Mouse (Mus musculus) MEL (cell line): ENCODE measurements around the gene Elof1. TPM values are rescaled to one million over a fixed set of nuclear protein-coding genes. Genes with fewer than 3 reads are reported as not detected.

Source experiments
- DNase-seq: peaks from one replicate; pipeline ENCODE4 v3.0.0; 2011; ENCODE audit warnings: low read depth, low spot score
- H3K27ac ChIP-seq: 2 replicates; pipeline ENCODE4 v1.5.1; 2012; ENCODE audit warnings: low read depth, mild to moderate bottlenecking, control low read depth, low read length, moderate library complexity; ENCODE audit not compliant: control insufficient read depth
- H3K27me3 ChIP-seq, 2 experiments: fragments of 150-350 bp in 1 of 2; sonication (generic) in 1 of 2; 2 replicates each; pipeline ENCODE4 v1.6.1; 2012; ENCODE audit warnings: low read length in 2 of 2, mild to moderate bottlenecking in 2 of 2, improper control_type of control experiment in 1 of 2, moderate library complexity in 1 of 2; ENCODE audit not compliant: insufficient read depth in 2 of 2, control insufficient read depth in 1 of 2
- H3K36me3 ChIP-seq, 2 experiments: 2 replicates each; pipeline ENCODE4 v1.6.1; 2012 to 2014; ENCODE audit warnings: low read length in 2 of 2, improper control_type of control experiment in 1 of 2, inconsistent platforms in 1 of 2, mild to moderate bottlenecking in 1 of 2; ENCODE audit not compliant: insufficient read depth in 2 of 2, control insufficient read depth in 1 of 2
- H3K4me1 ChIP-seq, 2 experiments: fragments of 150-350 bp in 1 of 2; sonication (generic) in 1 of 2; 2 replicates each; pipeline ENCODE4 v1.6.1; 2012; ENCODE audit warnings: low read length in 2 of 2, improper control_type of control experiment in 1 of 2, mild to moderate bottlenecking in 1 of 2; ENCODE audit not compliant: insufficient read depth in 2 of 2, control insufficient read depth in 1 of 2
- H3K4me3 ChIP-seq, 2 experiments: fragments of 150-350 bp in 1 of 2; sonication (generic) in 1 of 2; 2 replicates each; pipeline ENCODE4 v1.5.1; 2012; ENCODE audit warnings: low read depth in 2 of 2, low read length in 2 of 2, mild to moderate bottlenecking in 2 of 2, moderate library complexity in 2 of 2, control low read depth in 1 of 2, improper control_type of control experiment in 1 of 2; ENCODE audit not compliant: control insufficient read depth in 1 of 2, insufficient read depth in 1 of 2
- H3K79me2 ChIP-seq: 2 replicates; pipeline ENCODE4 v1.6.1; 2012; ENCODE audit warnings: mild to moderate bottlenecking, low read length, moderate library complexity; ENCODE audit not compliant: control insufficient read depth, poor library complexity, insufficient read depth
- H3K9ac ChIP-seq: 2 replicates; pipeline ENCODE4 v1.6.1; 2012; ENCODE audit warnings: low read depth, mild to moderate bottlenecking, control low read depth, low read length, moderate library complexity; ENCODE audit not compliant: control insufficient read depth, poor library complexity, severe bottlenecking
- H3K9me3 ChIP-seq: fragments of 150-350 bp; sonication (generic); replicated peaks from 2 replicates; pipeline ENCODE4 v1.6.1; 2012; ENCODE audit warnings: mild to moderate bottlenecking, low read length, improper control_type of control experiment, moderate library complexity; ENCODE audit not compliant: insufficient read depth
- CHD2 ChIP-seq: IDR thresholded peaks from 2 replicates; pipeline ENCODE4 v1.6.1; 2011; ENCODE audit warnings: low read length, improper control_type of control experiment
- E2F4 ChIP-seq: IDR thresholded peaks from 2 replicates; pipeline ENCODE4 v1.6.1; 2011; ENCODE audit warnings: low read depth, low read length, improper control_type of control experiment, borderline replicate concordance
- GATA1 ChIP-seq: IDR thresholded peaks from 2 replicates; pipeline ENCODE4 v1.6.1; 2011; ENCODE audit warnings: low read depth, low read length, improper control_type of control experiment
- MXI1 ChIP-seq: IDR thresholded peaks from 2 replicates; pipeline ENCODE4 v1.6.1; 2011; ENCODE audit warnings: mild to moderate bottlenecking, low read depth, low read length, improper control_type of control experiment
- MYB ChIP-seq: IDR thresholded peaks from 2 replicates; pipeline ENCODE4 v1.6.1; 2011; ENCODE audit warnings: mild to moderate bottlenecking, low read depth, low read length, improper control_type of control experiment
- NELFE ChIP-seq: IDR thresholded peaks from 2 replicates; pipeline ENCODE4 v1.6.1; 2011; ENCODE audit warnings: low read depth, low read length, improper control_type of control experiment
- POLR2A ChIP-seq, 2 experiments: IDR thresholded peaks; 2 replicates each; pipeline ENCODE4 v1.6.1; 2011 to 2012; ENCODE audit warnings: low read length in 2 of 2, mild to moderate bottlenecking in 2 of 2, control low read depth in 1 of 2, improper control_type of control experiment in 1 of 2, low read depth in 1 of 2, moderate library complexity in 1 of 2; ENCODE audit not compliant: control insufficient read depth in 1 of 2, insufficient read depth in 1 of 2, poor library complexity in 1 of 2
- POLR2AphosphoS2 ChIP-seq: IDR thresholded peaks from 2 replicates; pipeline ENCODE4 v1.6.1; 2011; ENCODE audit warnings: low read length, improper control_type of control experiment
- SIN3A ChIP-seq: IDR thresholded peaks from 2 replicates; pipeline ENCODE4 v1.6.1; 2012; ENCODE audit warnings: low read length, improper control_type of control experiment, inconsistent platforms
- TAL1 ChIP-seq: IDR thresholded peaks from 2 replicates; pipeline ENCODE4 v1.6.1; 2012; ENCODE audit warnings: mild to moderate bottlenecking, inconsistent platforms, low read length, moderate library complexity, mixed read lengths
- TBP ChIP-seq: IDR thresholded peaks from 2 replicates; pipeline ENCODE4 v1.8.0; 2011; ENCODE audit warnings: low read depth, low read length, improper control_type of control experiment
- TCF12 ChIP-seq: IDR thresholded peaks from 2 replicates; pipeline ENCODE4 v1.6.1; 2014; ENCODE audit warnings: low read depth, mild to moderate bottlenecking, inconsistent platforms, low read length, improper control_type of control experiment, moderate library complexity
- ZKSCAN1 ChIP-seq: IDR thresholded peaks from 2 replicates; pipeline ENCODE4 v1.6.1; 2012; ENCODE audit warnings: low read depth, mild to moderate bottlenecking, inconsistent platforms, low read length, improper control_type of control experiment, moderate library complexity
- ZMIZ1 ChIP-seq: IDR thresholded peaks from 2 replicates; pipeline ENCODE4 v1.6.1; 2012; ENCODE audit warnings: low read depth, mild to moderate bottlenecking, inconsistent platforms, low read length, improper control_type of control experiment, moderate library complexity
- ZNF384 ChIP-seq: IDR thresholded peaks from 2 replicates; pipeline ENCODE4 v1.6.1; 2012; ENCODE audit warnings: low read depth, mild to moderate bottlenecking, inconsistent platforms, low read length, improper control_type of control experiment
- polyA plus RNA-seq, 2 experiments: library from polyadenylated mRNA; stranded (reverse) in 1 of 2; unstranded in 1 of 2; fragments of >175 nt in 1 of 2; fragments of >200 nt in 1 of 2; gene quantifications; 2 replicates each; pipeline versions ENCODE4 v1.2.1 to v1.2.4; 2012; ENCODE audit warnings: low replicate concordance in 2 of 2, low read depth in 1 of 2; ENCODE audit not compliant: insufficient read length in 2 of 2, insufficient read depth in 1 of 2, missing spikeins in 1 of 2
- total RNA-seq: library from RNA; depleted of rRNA; stranded (reverse); fragments of 300-350 nt; gene quantifications from 2 replicates; pipeline ENCODE4 v1.2.3, GENCODE M21; 2012

The Elof1 gene
- total and polyA plus RNA-seq, 3 experiments, result 421 to 505 TPM; not detected in 1

- Histone ChIP-seq H3K27ac (no peak overlapping the region), H3K9ac (no peak overlapping the region), H3K27me3 (no peaks in the 10 kb centered on the region), H3K4me1 (peaks cover 1 to 7% of the 10 kb centered on the region in 2 experiments; a peak in 2 of 4 replicates), H3K4me3 (no peak overlapping the region), H3K9me3 (no peaks in the 10 kb centered on the region), H3K79me2 (peaks cover 2% of the 10 kb centered on the region; the same call in 1 of the 2 replicates), H3K36me3 (no peaks in the 10 kb centered on the region; a peak in 1 of 4 replicates)
- no peak for TF ChIP-seq ZNF384
- no peak for TF ChIP-seq NELFE
- no peak for TF ChIP-seq TAL1
- no peak for TF ChIP-seq E2F4
- TF ChIP-seq ZKSCAN1, result no peak
- TF ChIP-seq TCF12, result no peak
- TF ChIP-seq MXI1, result no peak
- no peak for TF ChIP-seq POLR2AphosphoS2
- TF ChIP-seq SIN3A, result no peak
- no peak for TF ChIP-seq MYB
- no peak for TF ChIP-seq CHD2
- no peak for DNase-seq
Measured at GRCm38 (mm10) chr9:22162305-22162704, 45.3 kb upstream of the Elof1 start.

DNA sequence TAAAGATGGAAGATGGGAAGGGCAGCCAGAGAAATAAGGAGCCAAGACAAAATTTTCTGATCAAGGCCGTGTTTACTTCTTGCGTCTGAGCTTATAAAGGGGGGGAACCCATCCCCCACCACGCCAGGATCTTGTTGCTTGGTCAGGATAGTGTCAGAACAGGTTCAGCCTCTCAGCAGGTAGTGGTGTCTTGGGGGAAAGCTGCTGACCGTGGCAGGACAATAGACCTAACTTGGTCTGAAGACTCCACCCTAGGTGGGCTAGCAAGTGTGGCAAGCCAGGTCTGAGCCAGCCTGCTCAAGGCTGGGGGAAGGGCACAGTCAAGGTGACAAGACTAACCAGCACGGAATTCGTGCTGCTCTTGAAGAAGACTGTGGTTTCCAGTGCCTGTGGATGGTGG, 44.3 kb upstream of the Elof1 start:
- DNase-seq, result no peak
- no peak overlapping the region for H3K27ac ChIP-seq
- TF ChIP-seq TBP, result no peak
- 0 out of 2 replicates have a peak, but pooled peaks have one; percentile 18 for TF ChIP-seq MYB
- 0 out of 2 replicates have a peak, but pooled peaks have one; percentile 28 for TF ChIP-seq CHD2
- TF ChIP-seq ZMIZ1, result no peak
- H3K79me2 ChIP-seq, result peaks cover 8% of the 10 kb centered on the region
- H3K4me1 ChIP-seq, result peaks cover 3 to 8% of the 10 kb centered on the region in 2 experiments; a peak in 2 of 4 replicates
- H3K27me3 ChIP-seq, result no peaks in the 10 kb centered on the region
- H3K9ac ChIP-seq, result no peak overlapping the region
- no peak overlapping the region for H3K4me3 ChIP-seq
- H3K9me3 ChIP-seq, result no peaks in the 10 kb centered on the region
- H3K36me3 ChIP-seq, result no peaks in the 10 kb centered on the region; a peak in 1 of 4 replicates

GRCm38 (mm10) chr9:22157516-22158265, 40.7 kb upstream of the Elof1 start:
- Histone ChIP-seq H3K4me1 (peaks cover 3 to 14% of the 10 kb centered on the region in 2 experiments; a peak in 2 of 4 replicates), H3K4me3 (peak overlapping the region; percentile 68 to 71), H3K79me2 (peaks cover 8% of the 10 kb centered on the region), H3K36me3 (peaks cover 0 to 2% of the 10 kb centered on the region in 2 experiments; a peak in 1 of 4 replicates), H3K27me3 (no peaks in the 10 kb centered on the region), H3K9me3 (no peaks in the 10 kb centered on the region), H3K9ac (peak overlapping the region; percentile 74), H3K27ac (no peak overlapping the region)
- TF ChIP-seq GATA1, result no peak
- TF ChIP-seq POLR2A (IDR thresholded peaks at IDR 0.05; ENCODE audit: control insufficient read depth in 1 of 2, insufficient read depth in 1 of 2, low read depth in 1 of 2, low read length in 2 of 2, poor library complexity in 1 of 2), result 0 out of 4 replicates have a peak, but pooled peaks of 1 of the 2 experiments have one; percentile 16
- DNase-seq, result no peak
